Mouse (Mus musculus): ENCODE results near the gene Gldc. TPM values are rescaled to one million over a fixed set of nuclear protein-coding genes. Genes with fewer than 3 reads are reported as not detected.

Gene Gldc
- polyA plus RNA-seq, 1 experiment from 2014 or later = 1.1 TPM

DNA sequence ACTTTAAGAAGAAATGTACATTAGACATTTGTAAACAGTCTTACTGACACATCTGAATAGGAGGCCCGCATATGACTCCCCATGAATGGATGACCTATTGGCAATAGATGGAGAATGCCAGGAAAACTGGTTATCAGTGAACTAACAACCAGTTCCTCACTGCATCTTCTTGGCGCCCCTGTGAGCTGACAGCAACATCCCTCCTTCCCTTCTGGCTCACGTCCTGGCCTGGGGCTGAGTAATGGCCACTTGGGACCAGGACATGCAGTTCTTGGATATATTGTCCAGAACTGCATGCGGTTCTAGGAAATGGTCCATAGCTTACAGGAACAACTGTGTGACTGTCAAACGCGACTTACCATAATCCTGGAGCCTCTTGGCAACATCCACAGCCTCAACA lies 72.6 kb downstream of the Gldc start:
- Histone ChIP-seq H3K9me3 (replicated peaks; ENCODE audit: control insufficient read depth, low read length) (no peaks in the 10 kb centered on the region), H3K27me3 (ENCODE audit: control insufficient read depth, insufficient read depth, low read length) (no peaks in the 10 kb centered on the region), H3K4me1 (ENCODE audit: control insufficient read depth, insufficient read depth, low read length) (no peaks in the 10 kb centered on the region), H3K4me3 (ENCODE audit: low read length) (no peak overlapping the region), H3K27ac (ENCODE audit: low read length) (no peak overlapping the region), H3K9ac (ENCODE audit: low read length) (no peak overlapping the region), H3K36me3 (ENCODE audit: control insufficient read depth, insufficient read depth) (peaks cover 15% of the 10 kb centered on the region), H3K4me2 (ENCODE audit: low read depth, low read length) (no peak overlapping the region)
- 57% methylated on average over 6 of the region's 6 CpGs for WGBS
- ATAC-seq (replicated peaks; ENCODE audit: extremely low read depth, insufficient read depth, low FRiP score) = no peak

DNA sequence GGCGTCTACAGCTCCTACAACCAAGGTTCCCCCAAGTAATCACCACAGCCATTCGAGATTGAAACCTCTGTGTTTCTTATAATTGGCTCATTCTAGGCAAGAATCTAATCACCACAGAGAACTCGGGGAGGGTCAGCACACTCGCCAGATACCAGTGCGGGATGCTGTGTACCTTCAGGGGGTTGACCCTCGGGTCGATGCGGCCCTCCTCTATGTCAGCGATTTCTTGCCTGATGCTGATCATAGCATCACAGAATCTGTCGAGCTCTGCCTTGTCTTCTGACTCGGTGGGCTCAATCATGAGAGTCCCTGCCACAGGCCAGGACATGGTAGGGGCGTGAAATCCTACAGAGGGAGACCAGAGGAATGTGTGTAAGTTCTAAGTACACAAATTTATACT lies 74.7 kb downstream of the Gldc start:
- ATAC-seq (replicated peaks; ENCODE audit: extremely low read depth, insufficient read depth, low FRiP score) = no peak
- no peaks in the 10 kb centered on the region for H3K4me1 ChIP-seq (ENCODE audit: control insufficient read depth, insufficient read depth, low read length)
- H3K36me3 ChIP-seq (ENCODE audit: control insufficient read depth, insufficient read depth) = peaks cover 26% of the 10 kb centered on the region
- H3K27me3 ChIP-seq (ENCODE audit: control insufficient read depth, insufficient read depth, low read length) = no peaks in the 10 kb centered on the region
- no peaks in the 10 kb centered on the region for H3K9me3 ChIP-seq (replicated peaks; ENCODE audit: control insufficient read depth, low read length)
- H3K27ac ChIP-seq (ENCODE audit: low read length) = no peak overlapping the region
- H3K9ac ChIP-seq (ENCODE audit: low read length) = no peak overlapping the region
- no peak overlapping the region for H3K4me3 ChIP-seq (ENCODE audit: low read length)
- no peak overlapping the region for H3K4me2 ChIP-seq (ENCODE audit: low read depth, low read length)
- WGBS = 94% methylated on average over 12 of the region's 12 CpGs

DNA sequence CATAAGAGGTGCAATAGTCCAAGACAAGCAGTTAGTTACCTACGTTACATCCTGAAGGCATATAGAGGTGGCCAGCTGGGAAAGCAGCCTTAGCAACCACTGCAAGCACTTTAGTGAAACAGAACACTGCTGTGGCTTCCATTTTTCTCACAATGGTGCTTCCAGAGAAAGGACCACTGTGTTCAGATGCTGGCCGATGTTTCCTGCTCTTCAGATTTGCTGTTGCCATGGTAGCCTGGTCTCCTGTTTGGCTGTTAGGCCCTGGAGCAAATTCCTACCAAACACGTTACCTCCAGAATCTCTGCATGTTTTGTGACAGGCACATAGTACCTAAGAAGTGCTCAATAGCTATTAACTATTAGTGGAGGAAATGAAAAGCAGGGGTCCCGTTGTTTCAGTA lies 78.2 kb downstream of the Gldc start:
- WGBS = 90% methylated on average over 4 of the region's 4 CpGs
- no peaks in the 10 kb centered on the region for H3K4me1 ChIP-seq (ENCODE audit: control insufficient read depth, insufficient read depth, low read length)
- no peak overlapping the region for H3K4me3 ChIP-seq (ENCODE audit: low read length)
- H3K9me3 ChIP-seq (replicated peaks; ENCODE audit: control insufficient read depth, low read length) = no peaks in the 10 kb centered on the region
- H3K4me2 ChIP-seq (ENCODE audit: low read depth, low read length) = no peak overlapping the region
- no peaks in the 10 kb centered on the region for H3K27me3 ChIP-seq (ENCODE audit: control insufficient read depth, insufficient read depth, low read length)
- H3K9ac ChIP-seq (ENCODE audit: low read length) = no peak overlapping the region
- H3K27ac ChIP-seq (ENCODE audit: low read length) = no peak overlapping the region
- H3K36me3 ChIP-seq (ENCODE audit: control insufficient read depth, insufficient read depth) = peaks cover 48% of the 10 kb centered on the region
- no peak for ATAC-seq (replicated peaks; ENCODE audit: extremely low read depth, insufficient read depth, low FRiP score)

DNA sequence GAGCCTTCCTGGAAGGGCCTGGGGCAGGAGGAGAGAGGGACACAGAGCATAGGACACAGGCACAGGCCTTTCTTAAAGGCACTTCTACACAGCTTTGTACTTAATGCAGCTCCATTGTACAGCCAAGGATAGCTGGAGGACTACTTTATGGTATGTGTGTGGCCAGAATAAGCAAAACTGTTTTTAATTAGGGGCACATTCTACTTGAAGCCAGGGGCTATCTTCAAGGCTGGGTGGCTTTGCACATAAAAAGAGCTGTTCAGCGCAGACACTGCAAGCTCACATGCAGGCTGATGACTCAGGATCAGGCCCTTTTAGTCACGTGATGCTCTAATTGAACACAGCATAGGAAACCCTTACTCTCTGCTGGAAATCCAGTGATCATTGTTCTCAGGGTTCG lies 79.0 kb downstream of the Gldc start:
- no peak overlapping the region for H3K4me2 ChIP-seq (ENCODE audit: low read depth, low read length)
- H3K27me3 ChIP-seq (ENCODE audit: control insufficient read depth, insufficient read depth, low read length) = no peaks in the 10 kb centered on the region
- H3K4me1 ChIP-seq (ENCODE audit: control insufficient read depth, insufficient read depth, low read length) = no peaks in the 10 kb centered on the region
- no peak overlapping the region for H3K27ac ChIP-seq (ENCODE audit: low read length)
- no peak overlapping the region for H3K9ac ChIP-seq (ENCODE audit: low read length)
- no peak for ATAC-seq (replicated peaks; ENCODE audit: extremely low read depth, insufficient read depth, low FRiP score)
- WGBS = 82% methylated on average over 3 of the region's 3 CpGs
- no peak overlapping the region for H3K4me3 ChIP-seq (ENCODE audit: low read length)
- no peaks in the 10 kb centered on the region for H3K9me3 ChIP-seq (replicated peaks; ENCODE audit: control insufficient read depth, low read length)
- peaks cover 54% of the 10 kb centered on the region for H3K36me3 ChIP-seq (ENCODE audit: control insufficient read depth, insufficient read depth)

DNA sequence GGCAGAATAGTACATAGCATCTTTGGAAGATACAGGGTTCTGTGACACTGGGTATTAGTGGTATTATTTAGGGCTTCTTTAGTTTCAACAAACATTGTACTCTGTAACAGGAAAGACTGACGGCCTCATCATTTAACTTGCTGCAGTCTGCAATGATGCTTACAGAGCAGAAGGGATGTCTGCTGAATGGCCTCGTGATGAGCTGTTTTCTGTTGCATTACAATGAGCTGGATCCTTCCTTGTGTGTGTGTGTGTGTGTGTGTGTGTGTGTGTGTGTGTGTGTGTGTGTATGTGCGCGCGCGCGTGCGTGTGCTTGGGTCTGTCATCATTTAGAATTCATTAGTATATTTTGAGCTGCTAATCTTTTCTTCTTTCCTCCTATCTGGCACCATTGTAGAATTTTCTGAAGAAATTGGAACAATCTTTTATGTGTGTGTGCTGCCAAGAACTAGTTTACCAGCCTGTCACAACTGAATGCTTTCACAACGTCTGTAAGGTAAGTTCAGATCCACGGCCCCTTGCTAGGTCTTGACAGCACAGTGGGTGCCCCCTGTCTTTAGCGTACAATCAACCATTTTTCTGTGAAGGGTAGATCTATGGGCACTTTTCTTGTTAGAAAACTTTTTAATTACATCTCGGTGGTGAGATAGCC lies 83.5 kb downstream of the Gldc start:
- Histone ChIP-seq H3K27me3 (ENCODE audit: control insufficient read depth, insufficient read depth, low read length) (no peaks in the 10 kb centered on the region), H3K4me3 (ENCODE audit: low read length) (no peak overlapping the region), H3K4me2 (ENCODE audit: low read depth, low read length) (no peak overlapping the region), H3K9ac (ENCODE audit: low read length) (no peak overlapping the region), H3K27ac (ENCODE audit: low read length) (no peak overlapping the region), H3K9me3 (replicated peaks; ENCODE audit: control insufficient read depth, low read length) (no peaks in the 10 kb centered on the region), H3K4me1 (ENCODE audit: control insufficient read depth, insufficient read depth, low read length) (no peaks in the 10 kb centered on the region), H3K36me3 (ENCODE audit: control insufficient read depth, insufficient read depth) (peaks cover 58% of the 10 kb centered on the region)
- 92% methylated on average over 12 of the region's 12 CpGs for WGBS
- ATAC-seq (replicated peaks; ENCODE audit: extremely low read depth, insufficient read depth, low FRiP score) = no peak

DNA sequence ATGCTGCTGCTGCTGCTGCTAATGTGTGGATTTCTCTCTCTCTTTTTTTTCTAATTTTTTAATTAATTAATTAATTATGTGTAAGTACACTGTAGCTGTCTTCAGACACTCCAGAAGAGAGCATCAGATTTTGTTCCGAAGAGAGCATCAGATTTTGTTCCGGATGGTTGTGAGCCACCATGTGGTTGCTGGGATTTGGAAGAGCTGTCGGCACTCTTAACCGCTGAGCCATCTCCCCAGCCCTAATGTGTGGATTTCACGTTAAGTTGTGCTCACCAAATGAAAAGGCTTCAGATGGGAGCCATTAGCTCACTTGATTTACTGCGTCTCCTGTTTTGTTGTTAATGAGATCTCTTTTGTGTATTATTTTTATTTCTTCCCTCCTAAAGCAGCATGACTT lies 85.1 kb downstream of the Gldc start:
- ATAC-seq (replicated peaks; ENCODE audit: extremely low read depth, insufficient read depth, low FRiP score) = no peak
- Histone ChIP-seq H3K36me3 (ENCODE audit: control insufficient read depth, insufficient read depth) (peaks cover 67% of the 10 kb centered on the region), H3K4me2 (ENCODE audit: low read depth, low read length) (no peak overlapping the region), H3K4me1 (ENCODE audit: control insufficient read depth, insufficient read depth, low read length) (no peaks in the 10 kb centered on the region), H3K27ac (ENCODE audit: low read length) (no peak overlapping the region), H3K4me3 (ENCODE audit: low read length) (no peak overlapping the region), H3K9me3 (replicated peaks; ENCODE audit: control insufficient read depth, low read length) (no peaks in the 10 kb centered on the region), H3K9ac (ENCODE audit: low read length) (no peak overlapping the region), H3K27me3 (ENCODE audit: control insufficient read depth, insufficient read depth, low read length) (no peaks in the 10 kb centered on the region)
- 95% methylated on average over 6 of the region's 6 CpGs for WGBS

DNA sequence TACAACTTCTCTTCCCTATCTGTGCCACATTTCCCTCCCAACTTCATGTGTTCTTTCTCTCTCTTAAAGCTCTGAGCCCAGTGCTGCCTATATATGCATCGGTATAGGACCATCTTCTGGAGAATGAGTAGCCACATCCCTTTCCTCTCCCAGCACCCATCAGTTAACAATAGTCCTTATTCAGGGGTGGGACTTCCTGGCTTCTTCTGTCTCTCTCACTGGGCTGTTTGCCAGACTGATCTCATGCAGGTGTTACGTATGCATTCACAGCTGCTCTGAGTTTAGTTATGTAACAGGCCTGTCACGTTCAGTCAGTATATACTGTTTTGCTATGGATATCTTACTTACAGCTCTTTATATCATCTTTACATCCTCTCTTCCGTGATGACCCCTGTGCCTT lies 109.4 kb downstream of the Gldc start:
- Histone ChIP-seq H3K27me3 (ENCODE audit: control insufficient read depth, insufficient read depth, low read length) (no peaks in the 10 kb centered on the region), H3K9ac (ENCODE audit: low read length) (no peak overlapping the region), H3K9me3 (replicated peaks; ENCODE audit: control insufficient read depth, low read length) (no peaks in the 10 kb centered on the region), H3K4me3 (ENCODE audit: low read length) (no peak overlapping the region), H3K36me3 (ENCODE audit: control insufficient read depth, insufficient read depth) (no peaks in the 10 kb centered on the region), H3K4me1 (ENCODE audit: control insufficient read depth, insufficient read depth, low read length) (peaks cover 6% of the 10 kb centered on the region), H3K27ac (ENCODE audit: low read length) (no peak overlapping the region), H3K4me2 (ENCODE audit: low read depth, low read length) (no peak overlapping the region)
- ATAC-seq (replicated peaks; ENCODE audit: extremely low read depth, insufficient read depth, low FRiP score) = 0 out of 2 replicates have a peak, but pooled peaks have one; percentile 32
- 41% methylated on average over 4 of the region's 4 CpGs for WGBS

DNA sequence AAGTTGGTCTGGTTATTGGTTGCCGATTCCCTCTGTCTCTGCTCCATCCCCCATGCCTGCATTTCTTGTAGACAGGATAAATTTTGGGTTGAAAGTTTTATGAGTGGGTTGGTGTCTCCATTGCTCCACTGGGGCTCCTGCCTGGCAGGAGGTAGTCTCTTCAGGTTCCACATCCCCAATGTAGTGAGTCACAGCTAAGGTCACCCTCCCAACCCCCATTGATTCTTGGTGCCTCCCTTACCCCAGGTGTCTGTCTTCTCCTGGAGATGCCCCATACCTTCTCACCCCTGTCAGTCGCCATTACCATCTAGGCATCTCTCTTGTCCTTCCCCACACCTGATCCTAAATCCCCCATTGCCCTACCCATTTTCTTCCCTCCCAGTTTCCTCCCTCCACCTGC lies 121.0 kb downstream of the Gldc start:
- 94% methylated on average over 2 of the region's 2 CpGs for WGBS
- ATAC-seq (replicated peaks; ENCODE audit: extremely low read depth, insufficient read depth, low FRiP score) = no peak
- Histone ChIP-seq H3K9me3 (replicated peaks; ENCODE audit: control insufficient read depth, low read length) (no peaks in the 10 kb centered on the region), H3K4me3 (ENCODE audit: low read length) (no peak overlapping the region), H3K27ac (ENCODE audit: low read length) (no peak overlapping the region), H3K36me3 (ENCODE audit: control insufficient read depth, insufficient read depth) (peaks cover 5% of the 10 kb centered on the region; the same call in 1 of the 2 replicates), H3K4me2 (ENCODE audit: low read depth, low read length) (no peak overlapping the region), H3K4me1 (ENCODE audit: control insufficient read depth, insufficient read depth, low read length) (0 out of 2 replicates have a peak, but pooled peaks cover 3% of the 10 kb centered on the region), H3K27me3 (ENCODE audit: control insufficient read depth, insufficient read depth, low read length) (no peaks in the 10 kb centered on the region), H3K9ac (ENCODE audit: low read length) (no peak overlapping the region)

DNA sequence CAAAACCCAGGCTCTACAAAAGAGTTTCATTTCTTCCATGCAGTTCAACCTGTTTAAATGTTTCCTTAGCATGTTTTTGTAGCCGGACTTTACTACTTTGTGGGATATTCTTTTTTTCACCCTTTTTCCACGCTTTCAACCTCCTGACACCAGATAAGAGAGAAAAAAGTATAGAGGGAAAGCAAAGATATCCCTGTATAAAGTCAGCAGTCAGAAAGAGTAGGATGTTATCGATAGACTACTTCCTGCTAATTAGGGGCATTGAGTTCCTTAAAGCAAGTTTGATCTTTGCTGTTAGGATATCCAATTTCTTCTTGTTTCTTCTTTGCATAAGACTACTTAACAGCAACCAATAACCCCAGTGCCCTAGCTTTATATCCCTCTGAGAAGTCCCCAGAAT lies 123.8 kb downstream of the Gldc start:
- H3K4me1 ChIP-seq (ENCODE audit: control insufficient read depth, insufficient read depth, low read length) = 0 out of 2 replicates have a peak, but pooled peaks cover 3% of the 10 kb centered on the region
- H3K36me3 ChIP-seq (ENCODE audit: control insufficient read depth, insufficient read depth) = peaks cover 10% of the 10 kb centered on the region
- H3K27ac ChIP-seq (ENCODE audit: low read length) = no peak overlapping the region
- H3K4me3 ChIP-seq (ENCODE audit: low read length) = no peak overlapping the region
- no peaks in the 10 kb centered on the region for H3K27me3 ChIP-seq (ENCODE audit: control insufficient read depth, insufficient read depth, low read length)
- no peak for ATAC-seq (replicated peaks; ENCODE audit: extremely low read depth, insufficient read depth, low FRiP score)
- no peaks in the 10 kb centered on the region; the same call in 1 of the 2 replicates for H3K9me3 ChIP-seq (replicated peaks; ENCODE audit: control insufficient read depth, low read length)
- H3K4me2 ChIP-seq (ENCODE audit: low read depth, low read length) = no peak overlapping the region
- H3K9ac ChIP-seq (ENCODE audit: low read length) = no peak overlapping the region
- 75% methylated on average over 3 of the region's 3 CpGs for WGBS
